Mouse (Mus musculus) embryonic facial prominence, embryonic 12.5 days (tissue): ENCODE data around the gene Mbnl2. TPM values are rescaled to one million over a fixed set of nuclear protein-coding genes. Genes with fewer than 3 reads are reported as not detected.

Experiments used
- ATAC-seq: fragments of 200-750 bp; cut with Nextera tagmentation; 2 replicates; pipeline ENCODE4 v1.8.0; 2017; ENCODE audit not compliant: insufficient number of reproducible peaks, insufficient read depth, low FRiP score, low TSS enrichment
- H3K27ac ChIP-seq: fragments of 300-500 bp; sonication (generic); 2 replicates; pipeline ENCODE4 v1.5.1; 2016; ENCODE audit warnings: mild to moderate bottlenecking
- H3K27me3 ChIP-seq: fragments of 300-500 bp; sonication (generic); 2 replicates; pipeline ENCODE4 v1.6.1; 2016; ENCODE audit warnings: mild to moderate bottlenecking, moderate library complexity
- H3K36me3 ChIP-seq: fragments of 300-500 bp; sonication (generic); 2 replicates; pipeline ENCODE4 v1.6.1; 2016; ENCODE audit warnings: mild to moderate bottlenecking
- H3K4me1 ChIP-seq: fragments of 300-500 bp; sonication (generic); 2 replicates; pipeline ENCODE4 v1.6.1; 2016
- H3K4me2 ChIP-seq: fragments of 300-500 bp; sonication (generic); replicated peaks from 2 replicates; pipeline ENCODE4 v1.6.1; 2016; ENCODE audit warnings: mild to moderate bottlenecking, moderate library complexity
- H3K4me3 ChIP-seq: fragments of 300-500 bp; sonication (generic); 2 replicates; pipeline ENCODE4 v1.5.1; 2016; ENCODE audit warnings: mild to moderate bottlenecking
- H3K9ac ChIP-seq: fragments of 300-500 bp; sonication (generic); 2 replicates; pipeline ENCODE4 v1.6.1; 2016; ENCODE audit warnings: mild to moderate bottlenecking, moderate library complexity
- H3K9me3 ChIP-seq: fragments of 300-500 bp; sonication (generic); 2 replicates; pipeline ENCODE4 v1.6.1; 2016; ENCODE audit warnings: mild to moderate bottlenecking, moderate library complexity
- WGBS: fragments of 180-500 bp; shearing (Covaris S2); methylation state at CpG from one replicate; pipeline ENCODE4 v1.1.7; 2016; 5-methylcytosine and 5-hydroxymethylcytosine counted together
- polyA plus RNA-seq: library from polyadenylated mRNA; unstranded; fragments of >200 nt; fragmentation: Nextera tagmentation; extraction: Ambion mirVana; gene quantifications from 2 replicates; pipeline ENCODE4 v1.2.1, GENCODE M21; 2016

Gene Mbnl2
- polyA plus RNA-seq, 1 experiment from 2014 or later = 93.2 TPM

DNA sequence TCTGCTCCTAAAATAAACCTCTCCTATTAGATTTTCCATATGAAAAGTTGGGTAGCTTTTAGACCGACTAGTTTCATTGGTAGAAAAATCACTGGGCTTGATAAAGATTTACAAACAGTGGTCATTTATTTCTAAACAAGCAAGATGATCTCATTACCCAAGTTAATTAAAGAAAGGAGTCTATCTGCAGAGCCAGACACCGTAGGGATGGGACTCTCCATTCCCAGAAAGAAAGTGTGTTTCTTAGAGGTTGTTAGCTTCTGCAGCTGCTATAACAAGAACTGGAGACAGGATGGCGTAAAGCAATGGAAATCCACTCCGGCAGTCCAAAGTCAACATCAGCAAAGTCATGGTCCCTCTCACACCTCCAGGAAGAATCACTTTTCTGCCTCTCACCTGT, 92.1 kb downstream of the Mbnl2 start:
- Histone ChIP-seq H3K4me3 (no peak overlapping the region), H3K27ac (no peak overlapping the region), H3K4me1 (peaks cover 47% of the 10 kb centered on the region), H3K9me3 (no peaks in the 10 kb centered on the region), H3K9ac (no peak overlapping the region), H3K27me3 (no peaks in the 10 kb centered on the region), H3K4me2 (no peak overlapping the region), H3K36me3 (no peaks in the 10 kb centered on the region)
- no peak for ATAC-seq
- WGBS = 89% methylated on average over 4 of the region's 4 CpGs

DNA sequence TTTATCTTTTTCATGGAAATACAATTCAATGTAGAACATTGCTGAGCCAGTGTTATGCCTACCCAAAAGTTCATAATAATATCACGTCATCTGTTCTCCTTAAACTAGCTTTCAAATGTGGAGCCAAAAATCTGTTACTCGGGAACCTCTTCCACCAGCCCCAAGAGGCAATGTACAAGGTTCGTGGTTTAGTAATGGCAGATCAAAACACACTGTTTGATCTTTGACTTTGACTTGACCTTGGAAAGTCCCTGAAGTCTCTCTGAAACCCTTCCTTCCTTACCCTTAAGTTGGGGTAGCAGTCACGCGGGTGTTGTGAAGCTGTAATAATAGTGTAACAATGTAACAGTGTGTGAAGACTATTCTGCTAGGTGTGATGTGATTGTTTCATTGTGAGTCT, 93.0 kb downstream of the Mbnl2 start:
- ATAC-seq = no peak
- 66% methylated on average over 5 of the region's 5 CpGs for WGBS
- H3K27me3 ChIP-seq = no peaks in the 10 kb centered on the region
- H3K9ac ChIP-seq = no peak overlapping the region
- peaks cover 51% of the 10 kb centered on the region for H3K4me1 ChIP-seq
- H3K27ac ChIP-seq = peak overlapping the region; percentile 54
- no peaks in the 10 kb centered on the region for H3K9me3 ChIP-seq
- no peak overlapping the region for H3K4me3 ChIP-seq
- H3K36me3 ChIP-seq = no peaks in the 10 kb centered on the region
- H3K4me2 ChIP-seq = no peak overlapping the region

DNA sequence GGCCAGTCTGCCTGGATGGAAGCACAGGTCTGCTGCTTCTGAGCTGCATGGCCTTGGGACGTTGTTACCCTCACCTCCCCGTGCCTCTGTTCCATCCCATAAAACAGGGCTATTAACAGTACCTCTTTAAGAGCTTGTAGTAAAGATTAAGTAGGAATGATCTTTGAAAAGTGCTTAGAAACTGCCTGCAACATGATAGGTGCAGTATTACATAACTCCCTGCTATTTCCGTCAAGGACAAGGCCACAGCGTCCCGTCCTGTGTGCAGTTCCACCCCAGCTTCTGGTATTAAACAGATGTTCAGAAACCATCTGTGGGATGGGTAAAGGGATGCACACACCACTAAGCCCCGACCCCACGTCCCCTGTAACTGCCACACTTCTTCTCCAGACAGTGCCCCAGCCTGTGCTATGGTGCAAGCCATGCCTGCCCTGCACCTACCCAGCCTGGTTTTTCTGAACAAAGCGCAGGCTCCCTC, 93.5 kb downstream of the Mbnl2 start:
- peaks cover 56% of the 10 kb centered on the region for H3K4me1 ChIP-seq
- no peak for ATAC-seq
- no peak overlapping the region for H3K4me2 ChIP-seq
- H3K27ac ChIP-seq = peak overlapping the region; percentile 54
- no peaks in the 10 kb centered on the region for H3K27me3 ChIP-seq
- no peak overlapping the region for H3K4me3 ChIP-seq
- WGBS = 45% methylated on average over 8 of the region's 8 CpGs
- no peaks in the 10 kb centered on the region for H3K9me3 ChIP-seq
- H3K9ac ChIP-seq = no peak overlapping the region
- H3K36me3 ChIP-seq = no peaks in the 10 kb centered on the region

DNA sequence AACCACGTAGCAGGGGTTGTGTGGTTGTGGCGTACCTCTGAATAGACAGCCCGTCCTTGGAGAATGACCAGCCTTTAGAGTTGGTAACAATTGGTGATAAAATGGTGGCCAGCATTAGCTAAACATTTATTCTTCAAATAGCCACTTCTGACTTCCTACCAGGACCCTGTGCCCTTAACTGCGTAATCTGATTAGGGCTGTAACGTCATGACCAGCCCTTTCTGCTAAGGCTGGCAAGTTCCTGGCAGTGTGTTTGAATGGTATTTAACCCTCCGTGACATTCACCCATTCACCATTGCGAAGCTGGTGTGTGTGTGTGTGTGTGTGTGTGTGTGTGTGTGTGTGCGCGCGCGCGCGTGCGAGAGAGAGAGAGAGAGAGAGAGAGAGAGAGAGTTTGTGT, 94.6 kb downstream of the Mbnl2 start:
- no peaks in the 10 kb centered on the region for H3K9me3 ChIP-seq
- no peak overlapping the region for H3K4me3 ChIP-seq
- no peak for ATAC-seq
- H3K9ac ChIP-seq = no peak overlapping the region
- H3K27ac ChIP-seq = no peak overlapping the region
- no peaks in the 10 kb centered on the region for H3K27me3 ChIP-seq
- H3K4me2 ChIP-seq = no peak overlapping the region
- no peaks in the 10 kb centered on the region for H3K36me3 ChIP-seq
- 80% methylated on average over 14 of the region's 14 CpGs for WGBS
- H3K4me1 ChIP-seq = peaks cover 57% of the 10 kb centered on the region

DNA sequence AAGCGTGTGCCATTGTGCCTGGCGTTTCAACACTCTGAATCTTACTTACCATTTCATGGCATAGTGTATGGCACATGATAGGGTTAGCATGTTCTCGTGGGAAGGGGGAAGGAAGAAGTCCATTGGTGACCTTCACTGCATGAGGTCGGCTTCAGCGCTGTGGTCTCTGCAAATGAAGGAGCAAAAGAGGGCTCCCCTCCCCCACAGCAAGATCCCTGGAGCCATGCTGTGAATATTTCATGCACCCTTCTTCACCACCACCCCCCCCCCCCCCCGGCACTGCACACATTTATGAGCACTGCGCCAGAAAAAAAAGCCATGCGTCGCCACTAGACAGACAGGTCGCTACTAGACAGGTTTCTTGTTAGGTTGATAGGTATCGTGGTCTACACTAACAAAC, 95.2 kb downstream of the Mbnl2 start:
- Histone ChIP-seq H3K27me3 (no peaks in the 10 kb centered on the region), H3K9me3 (no peaks in the 10 kb centered on the region), H3K4me3 (no peak overlapping the region), H3K4me2 (no peak overlapping the region), H3K36me3 (no peaks in the 10 kb centered on the region), H3K4me1 (peaks cover 57% of the 10 kb centered on the region), H3K9ac (no peak overlapping the region), H3K27ac (no peak overlapping the region)
- ATAC-seq = no peak
- WGBS = 76% methylated on average over 11 of the region's 11 CpGs

DNA sequence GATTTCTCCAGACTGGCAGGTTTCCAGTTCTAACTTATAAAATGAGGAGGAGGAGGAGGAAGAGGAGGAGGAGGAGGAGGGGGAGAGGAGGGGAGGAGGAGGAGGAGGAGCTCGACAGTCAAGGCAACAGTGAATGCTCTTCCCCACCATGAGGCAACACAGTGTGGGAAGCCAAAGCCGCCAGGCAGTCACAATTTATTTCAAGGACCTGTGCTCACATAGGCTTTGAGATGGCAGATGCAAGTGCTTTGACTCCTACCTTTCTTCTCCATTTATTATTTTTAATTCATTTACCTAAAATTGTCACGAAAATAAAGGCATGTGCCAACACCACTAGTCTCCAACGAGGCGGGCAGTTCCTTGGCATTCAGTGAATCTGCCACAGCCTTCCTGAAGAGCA, 95.7 kb downstream of the Mbnl2 start:
- 79% methylated on average over 5 of the region's 5 CpGs for WGBS
- Histone ChIP-seq H3K4me1 (peaks cover 57% of the 10 kb centered on the region), H3K9ac (no peak overlapping the region), H3K9me3 (no peaks in the 10 kb centered on the region), H3K27ac (no peak overlapping the region), H3K4me3 (no peak overlapping the region), H3K27me3 (no peaks in the 10 kb centered on the region), H3K36me3 (no peaks in the 10 kb centered on the region), H3K4me2 (no peak overlapping the region)
- no peak for ATAC-seq

DNA sequence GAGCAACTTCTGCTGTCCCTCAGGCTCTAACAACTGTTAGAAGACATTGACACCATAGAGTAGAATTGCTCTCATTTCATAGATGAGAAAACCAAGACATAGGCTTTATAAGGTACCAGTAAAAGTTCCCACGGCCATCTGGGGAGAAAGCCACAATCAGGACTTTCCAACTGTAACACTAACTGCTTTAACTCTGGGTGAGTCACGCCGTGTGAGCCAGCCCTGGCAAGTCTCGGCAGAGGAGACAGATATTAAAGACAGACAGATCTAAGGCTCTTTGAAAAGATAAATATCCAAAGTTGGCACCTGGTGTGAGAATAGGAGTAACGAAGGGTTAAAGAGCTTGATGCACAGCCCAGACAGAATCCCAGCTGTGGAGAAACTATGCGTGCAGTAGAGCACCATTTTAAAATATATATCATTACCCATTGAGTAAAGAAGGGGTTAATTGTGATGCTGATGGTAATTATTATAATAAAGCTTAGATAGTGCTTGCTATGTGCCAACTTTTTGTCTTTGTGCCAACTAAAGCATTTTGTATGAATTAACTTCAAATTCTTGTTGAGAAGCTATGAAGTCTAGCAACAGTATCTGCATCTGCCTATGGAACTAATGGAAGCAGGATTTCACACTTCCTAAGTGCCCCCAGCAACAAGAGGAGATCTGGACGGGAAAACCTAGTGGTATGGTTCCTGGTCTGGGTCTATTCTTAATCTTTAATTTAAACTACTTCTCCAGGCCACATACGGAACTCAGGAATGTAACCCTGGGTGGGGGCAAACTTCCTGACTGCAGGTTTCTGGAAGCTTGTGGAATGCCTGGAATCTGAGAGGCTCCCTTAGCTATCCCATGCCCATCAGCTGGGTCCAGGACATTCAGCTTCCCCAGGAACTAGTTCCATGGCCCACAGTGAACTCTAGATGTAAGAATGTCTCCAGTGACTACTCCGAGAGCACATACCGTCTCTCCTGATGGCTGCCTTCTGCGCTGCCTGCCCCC, 97.9 kb downstream of the Mbnl2 start:
- no peak overlapping the region for H3K9ac ChIP-seq
- ATAC-seq = no peak
- H3K4me3 ChIP-seq = no peak overlapping the region
- no peak overlapping the region for H3K4me2 ChIP-seq
- no peaks in the 10 kb centered on the region for H3K36me3 ChIP-seq
- 48% methylated on average over 11 of the region's 11 CpGs for WGBS
- no peaks in the 10 kb centered on the region for H3K9me3 ChIP-seq
- peak overlapping the region; percentile 63 for H3K27ac ChIP-seq
- H3K4me1 ChIP-seq = peaks cover 65% of the 10 kb centered on the region
- H3K27me3 ChIP-seq = no peaks in the 10 kb centered on the region

DNA sequence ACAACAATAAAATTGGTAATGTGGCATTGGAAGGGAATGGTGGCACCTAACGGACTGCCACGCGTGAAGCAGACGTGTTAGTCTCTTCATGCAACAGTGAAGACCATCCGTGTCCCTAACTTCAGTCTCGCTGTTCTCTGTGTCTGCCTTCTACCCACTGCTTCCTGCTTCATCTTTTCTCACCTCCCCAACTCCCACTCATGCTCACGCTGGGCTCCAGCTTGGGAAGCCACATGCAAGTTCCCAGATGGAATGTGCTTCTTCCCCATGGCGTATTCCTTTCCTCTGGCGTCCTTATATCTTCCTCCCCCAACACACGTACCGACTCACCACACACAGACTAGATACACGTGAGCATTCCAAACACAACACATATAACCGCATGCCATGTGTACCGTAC, 99.3 kb downstream of the Mbnl2 start:
- H3K4me2 ChIP-seq = no peak overlapping the region
- 0 out of 2 replicates have a peak, but pooled peaks cover 3% of the 10 kb centered on the region for H3K36me3 ChIP-seq
- H3K9ac ChIP-seq = no peak overlapping the region
- ATAC-seq = no peak
- H3K27ac ChIP-seq = no peak overlapping the region
- no peaks in the 10 kb centered on the region for H3K9me3 ChIP-seq
- no peaks in the 10 kb centered on the region for H3K27me3 ChIP-seq
- peaks cover 59% of the 10 kb centered on the region for H3K4me1 ChIP-seq
- 93% methylated on average over 14 of the region's 14 CpGs for WGBS
- no peak overlapping the region for H3K4me3 ChIP-seq

DNA sequence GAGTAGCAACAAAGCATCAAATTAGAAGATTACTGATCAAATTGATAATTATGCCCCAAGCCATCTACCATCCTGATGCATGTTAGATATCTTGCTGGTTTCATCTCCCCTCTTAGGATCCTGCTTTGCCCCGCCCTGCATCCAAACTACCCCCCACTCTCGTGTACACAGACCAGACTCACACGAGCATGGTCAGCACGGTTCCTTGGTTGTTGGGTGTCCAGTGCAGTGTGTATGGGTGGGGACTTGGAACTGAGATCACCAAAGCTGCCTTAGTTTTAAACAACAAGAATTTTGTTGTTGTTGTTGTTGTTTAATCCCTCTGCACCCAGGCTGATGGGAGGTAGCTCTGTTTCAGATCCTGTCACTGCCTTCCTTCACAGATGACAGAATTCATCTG, 101.7 kb downstream of the Mbnl2 start:
- 81% methylated on average over 4 of the region's 4 CpGs for WGBS
- no peak overlapping the region for H3K27ac ChIP-seq
- no peak overlapping the region for H3K4me3 ChIP-seq
- no peaks in the 10 kb centered on the region for H3K9me3 ChIP-seq
- H3K4me2 ChIP-seq = no peak overlapping the region
- no peak for ATAC-seq
- H3K27me3 ChIP-seq = no peaks in the 10 kb centered on the region
- no peak overlapping the region for H3K9ac ChIP-seq
- peaks cover 10% of the 10 kb centered on the region; the same call in 1 of the 2 replicates for H3K36me3 ChIP-seq
- peaks cover 45% of the 10 kb centered on the region for H3K4me1 ChIP-seq

DNA sequence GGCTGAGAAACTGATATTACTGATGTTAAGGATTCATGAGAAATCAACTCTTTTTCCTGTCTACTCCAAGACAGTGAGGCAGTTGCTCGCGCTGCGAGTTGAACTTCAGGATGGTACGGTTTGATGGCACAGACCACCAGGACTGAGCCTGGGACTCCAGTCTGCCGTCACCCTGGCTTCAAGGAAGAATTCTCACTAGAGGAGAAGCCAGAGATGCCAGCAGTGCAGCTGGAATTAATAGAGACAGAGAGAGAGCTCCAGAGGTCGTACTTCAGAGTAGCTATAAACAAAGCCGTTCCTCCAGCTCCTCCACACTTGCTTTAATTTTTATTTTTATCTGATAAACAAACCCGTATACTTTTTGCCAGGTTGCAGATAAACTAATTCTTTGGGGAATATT, 102.5 kb downstream of the Mbnl2 start:
- Histone ChIP-seq H3K4me1 (peaks cover 37% of the 10 kb centered on the region), H3K4me2 (no peak overlapping the region), H3K4me3 (no peak overlapping the region), H3K27ac (peak overlapping the region; percentile 65), H3K27me3 (no peaks in the 10 kb centered on the region), H3K9me3 (no peaks in the 10 kb centered on the region), H3K9ac (no peak overlapping the region), H3K36me3 (peaks cover 10% of the 10 kb centered on the region; the same call in 1 of the 2 replicates)
- ATAC-seq = no peak
- 50% methylated on average over 8 of the region's 8 CpGs for WGBS

DNA sequence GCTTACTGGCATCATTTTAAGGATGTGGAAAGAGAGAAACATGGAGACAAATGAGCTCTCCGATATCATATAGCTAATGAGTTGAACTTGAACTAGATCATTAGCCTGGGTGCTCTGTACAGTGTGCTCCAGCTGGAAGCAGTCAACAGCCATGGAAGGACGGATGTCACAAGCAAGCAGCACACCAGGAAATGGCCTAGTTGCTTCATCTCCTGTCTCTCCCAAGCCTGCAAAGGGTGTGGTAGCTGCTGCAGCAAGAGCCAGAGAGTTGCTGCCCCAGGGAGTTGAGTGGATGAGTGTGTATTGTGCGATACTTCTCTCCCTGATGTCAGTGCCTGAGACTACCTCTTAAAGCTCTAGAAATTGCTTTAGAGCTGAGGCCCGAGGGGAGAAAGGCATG, 104.2 kb downstream of the Mbnl2 start:
- Histone ChIP-seq H3K4me2 (no peak overlapping the region), H3K4me3 (no peak overlapping the region), H3K27ac (no peak overlapping the region), H3K9me3 (no peaks in the 10 kb centered on the region), H3K4me1 (peaks cover 26% of the 10 kb centered on the region), H3K27me3 (no peaks in the 10 kb centered on the region), H3K36me3 (peaks cover 10% of the 10 kb centered on the region; the same call in 1 of the 2 replicates), H3K9ac (no peak overlapping the region)
- no peak for ATAC-seq
- 74% methylated on average over 4 of the region's 4 CpGs for WGBS
